Mouse (Mus musculus) heart, adult 2 months (tissue): ENCODE measurements around the gene Fbxw9.

Experiments used
- EP300 ChIP-seq: fragments of 200-500 bp; IDR thresholded peaks from 2 replicates; pipeline ENCODE4 v1.6.1; 2011; ENCODE audit warnings: low read depth, low read length, control low read depth; ENCODE audit not compliant: insufficient read depth
- POLR2A ChIP-seq: fragments of 200-500 bp; IDR thresholded peaks from 2 replicates; pipeline ENCODE4 v1.6.1; 2011; ENCODE audit warnings: mild to moderate bottlenecking, low read depth, low read length, control low read depth; ENCODE audit not compliant: insufficient read depth

GRCm38 (mm10) chr8:85017209-85017608 lies 42.6 kb upstream of the Fbxw9 start:
- TF ChIP-seq EP300 (no peak), POLR2A (no peak)
